Mouse (Mus musculus) hindbrain, embryonic 11.5 days (tissue): ENCODE results near the gene 4930404N11Rik. TPM values are rescaled to one million over a fixed set of nuclear protein-coding genes. Genes with fewer than 3 reads are reported as not detected.

Experiments
- polyA plus RNA-seq: library from polyadenylated mRNA; unstranded; fragments of >200 nt; fragmentation: Nextera tagmentation; extraction: Ambion mirVana; gene quantifications from 2 replicates; pipeline ENCODE4 v1.2.1, GENCODE M21; 2014

4930404N11Rik gene
- polyA plus RNA-seq, 1 experiment from 2014 or later = not detected

Other genes with a start within 250 kb of the 4930404N11Rik start
- 6.6 and 7.9 TPM in 2 replicates for gene Zbtb7a, start 230.6 kb downstream of the 4930404N11Rik start, polyA plus RNA-seq
- gene Pias4, start 197.9 kb downstream of the 4930404N11Rik start, polyA plus RNA-seq = 52.7 and 54.1 TPM in 2 replicates
- 380 and 413 TPM in 2 replicates for gene Eef2, start 189.2 kb downstream of the 4930404N11Rik start, polyA plus RNA-seq
- gene Dapk3, start 182.8 kb downstream of the 4930404N11Rik start, polyA plus RNA-seq = 49.9 and 53.3 TPM in 2 replicates
- gene 4930442H23Rik, start 182.0 kb downstream of the 4930404N11Rik start, polyA plus RNA-seq = not detected in 2 replicates
- gene Nmrk2, start 163.8 kb downstream of the 4930404N11Rik start, polyA plus RNA-seq = 0.08 TPM in 1 of 2 replicates, not detected in the other
- 22.8 and 23.8 TPM in 2 replicates for gene Atcay, start 135.0 kb downstream of the 4930404N11Rik start, polyA plus RNA-seq
- 3.4 and 4.3 TPM in 2 replicates for gene Zfr2, start 132.7 kb downstream of the 4930404N11Rik start, polyA plus RNA-seq
- gene Matk, start 112.9 kb downstream of the 4930404N11Rik start, polyA plus RNA-seq = 3.1 and 3.3 TPM in 2 replicates
- gene Mrpl54, start 98.9 kb downstream of the 4930404N11Rik start, polyA plus RNA-seq = 179 and 182 TPM in 2 replicates
- 32.1 and 33.5 TPM in 2 replicates for gene Apba3, start 98.9 kb downstream of the 4930404N11Rik start, polyA plus RNA-seq
- gene Tjp3, start 74.2 kb downstream of the 4930404N11Rik start, polyA plus RNA-seq = 3.8 and 3.9 TPM in 2 replicates
- gene Pip5k1c, start 72.9 kb downstream of the 4930404N11Rik start, polyA plus RNA-seq = 46.3 and 47.0 TPM in 2 replicates
- 26.0 and 28.9 TPM in 2 replicates for gene Cactin, start 44.7 kb downstream of the 4930404N11Rik start, polyA plus RNA-seq
- gene Tbxa2r, start 37.1 kb downstream of the 4930404N11Rik start, polyA plus RNA-seq = 2.3 TPM in 2 replicates
- gene Gipc3, start 22.6 kb downstream of the 4930404N11Rik start, polyA plus RNA-seq = not detected in 2 replicates
- 90.2 and 100 TPM in 2 replicates for gene Hmg20b, start 15.3 kb downstream of the 4930404N11Rik start, polyA plus RNA-seq
- 3.9 and 4.6 TPM in 2 replicates for gene Mfsd12, start 8.3 kb downstream of the 4930404N11Rik start, polyA plus RNA-seq
- gene Fzr1, start 12.7 kb upstream of the 4930404N11Rik start, polyA plus RNA-seq = 83.0 and 92.1 TPM in 2 replicates
- gene Dohh, start 18.6 kb upstream of the 4930404N11Rik start, polyA plus RNA-seq = 44.8 and 52.6 TPM in 2 replicates
- 2.2 and 3.2 TPM in 2 replicates for gene Gm48551, start 18.6 kb upstream of the 4930404N11Rik start, polyA plus RNA-seq
- gene Gm48552, start 23.2 kb upstream of the 4930404N11Rik start, polyA plus RNA-seq = 0.49 and 1.0 TPM in 2 replicates
- 2.7 and 4.1 TPM in 2 replicates for gene Smim24, start 27.2 kb upstream of the 4930404N11Rik start, polyA plus RNA-seq
- 10.9 and 11.9 TPM in 2 replicates for gene Nfic, start 89.8 kb upstream of the 4930404N11Rik start, polyA plus RNA-seq
- 12.7 and 13.7 TPM in 2 replicates for gene Celf5, start 116.9 kb upstream of the 4930404N11Rik start, polyA plus RNA-seq
- 43.5 and 46.9 TPM in 2 replicates for gene Ncln, start 130.6 kb upstream of the 4930404N11Rik start, polyA plus RNA-seq
- gene S1pr4, start 134.3 kb upstream of the 4930404N11Rik start, polyA plus RNA-seq = 0.15 and 0.24 TPM in 2 replicates
- 0.56 and 0.66 TPM in 2 replicates for gene Gna15, start 158.4 kb upstream of the 4930404N11Rik start, polyA plus RNA-seq
- gene Gna11, start 179.4 kb upstream of the 4930404N11Rik start, polyA plus RNA-seq = 57.3 and 61.7 TPM in 2 replicates
- 264 and 280 TPM in 2 replicates for gene Aes, start 193.7 kb upstream of the 4930404N11Rik start, polyA plus RNA-seq
- gene Tle2, start 208.7 kb upstream of the 4930404N11Rik start, polyA plus RNA-seq = 7.2 and 8.8 TPM in 2 replicates
- gene Tle6, start 235.3 kb upstream of the 4930404N11Rik start, polyA plus RNA-seq = 5.1 and 7.7 TPM in 2 replicates
- 0.77 and 1.2 TPM in 2 replicates for gene BC025920, start 240.5 kb upstream of the 4930404N11Rik start, polyA plus RNA-seq